Mouse (Mus musculus) adrenal gland, postnatal 4 days (tissue): ENCODE measurements around the gene Olfr885. TPM values are rescaled to one million over a fixed set of nuclear protein-coding genes. Genes with fewer than 3 reads are reported as not detected.

Experiments used
- DNase-seq, 2 experiments: peaks; one replicate each; pipeline ENCODE4 v3.0.0; 2021 to 2022; ENCODE audit warnings: low spot score in 2 of 2, mixed read lengths in 2 of 2
- long read RNA-seq, 2 experiments: library from polyadenylated mRNA; stranded (forward); transcript quantifications; one replicate each; pipeline ENCODE4 v2.0.0; 2021
- total RNA-seq, 2 experiments: library from RNA; stranded (reverse); gene quantifications; 2 replicates each; pipeline ENCODE4 v1.2.3; 2021

The Olfr885 gene
- not detected for total RNA-seq
- long read RNA-seq, experiment 1 = 0 reads
- long read RNA-seq, experiment 2 = 0 reads

DNA sequence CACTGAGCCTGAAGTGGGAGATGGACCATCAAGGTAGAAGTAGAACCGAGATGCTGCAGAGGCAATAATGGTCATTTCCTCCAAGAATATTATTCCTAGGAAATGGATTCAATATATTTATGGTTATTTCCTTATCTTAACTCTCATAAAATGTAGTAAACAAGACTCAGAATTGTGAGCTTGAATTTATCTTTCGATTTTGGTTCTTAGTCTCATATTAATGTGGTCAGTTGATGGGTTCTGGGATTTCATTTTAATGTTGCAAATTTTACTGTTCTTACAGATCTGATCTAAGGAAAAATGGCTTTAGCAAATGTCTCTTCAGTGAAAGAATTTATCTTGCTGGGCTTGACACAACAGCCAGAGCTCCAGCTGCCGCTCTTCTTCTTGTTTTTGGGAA is at the start of gene Olfr885:
Olfr885 (plus strand) TSS at position 301 of the 400 bp plus-strand sequence.
- DNase-seq = no peak

DNA sequence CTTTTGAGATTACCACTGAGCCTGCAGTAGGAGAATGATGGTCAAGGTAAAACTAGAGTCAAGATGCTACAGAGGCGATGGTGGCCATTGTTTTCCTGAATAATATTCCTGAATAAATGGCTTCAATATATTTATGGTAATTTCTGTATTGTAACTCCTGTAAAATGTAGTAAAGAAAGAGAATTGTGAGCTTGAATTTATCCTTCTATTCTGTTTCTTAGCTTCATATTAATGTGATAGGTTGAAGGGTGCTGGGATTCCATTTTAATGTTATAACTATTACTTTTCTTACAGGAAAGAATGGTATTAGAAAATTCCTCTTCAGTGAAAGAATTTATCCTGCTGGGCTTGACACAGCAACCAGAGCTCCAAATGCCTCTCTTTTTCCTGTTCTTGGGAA is 35.6 kb upstream of the Olfr885 start, which contains the start of gene Olfr883:
Olfr883 (plus strand) TSS at position 301 of the 400 bp plus-strand sequence.
- no peak for DNase-seq

DNA sequence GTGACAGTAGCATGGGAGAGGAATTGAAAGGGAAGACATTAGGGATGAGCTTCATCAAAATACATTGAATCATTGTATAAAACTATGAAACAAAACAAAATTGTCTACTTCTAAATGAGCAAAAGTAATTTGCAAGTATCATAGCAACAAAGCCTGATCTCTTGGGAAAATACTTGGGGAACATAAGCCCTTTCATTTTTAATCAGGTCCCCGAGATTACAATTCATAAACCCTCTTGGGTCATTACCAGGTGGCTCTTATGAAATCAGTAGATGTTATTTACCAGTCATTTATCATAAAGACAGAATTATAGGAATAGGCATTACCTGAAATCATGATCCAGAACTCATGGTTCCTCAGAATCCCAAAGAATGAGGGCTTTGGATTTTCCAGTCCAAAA is 14.9 kb upstream of the Olfr885 start, which contains the start of gene Olfr884:
Olfr884 (plus strand) TSS at position 301 of the 400 bp plus-strand sequence.
- no peak for DNase-seq

DNA sequence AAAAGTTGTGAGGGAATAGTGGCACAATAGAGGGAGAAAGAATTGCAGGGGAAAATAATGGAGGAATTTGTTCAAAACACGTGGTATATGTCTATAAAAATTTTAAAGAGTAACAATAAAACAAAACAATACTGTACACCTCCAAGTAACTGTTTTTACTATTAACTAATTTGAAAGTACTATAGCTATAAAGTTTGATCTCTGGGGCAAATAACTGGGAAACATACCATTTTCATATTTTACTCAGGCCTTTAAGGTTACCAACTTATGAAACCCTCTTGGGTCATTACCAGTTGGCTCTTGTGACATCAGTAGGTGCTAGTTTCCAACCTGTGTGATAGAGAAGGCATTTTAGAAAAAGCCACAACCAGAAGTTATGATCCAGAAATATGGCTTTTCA is 22.6 kb downstream of the Olfr885 start, which contains the start of gene Olfr887:
Olfr887 (plus strand) TSS at position 301 of the 400 bp plus-strand sequence.
- no peak for DNase-seq

DNA sequence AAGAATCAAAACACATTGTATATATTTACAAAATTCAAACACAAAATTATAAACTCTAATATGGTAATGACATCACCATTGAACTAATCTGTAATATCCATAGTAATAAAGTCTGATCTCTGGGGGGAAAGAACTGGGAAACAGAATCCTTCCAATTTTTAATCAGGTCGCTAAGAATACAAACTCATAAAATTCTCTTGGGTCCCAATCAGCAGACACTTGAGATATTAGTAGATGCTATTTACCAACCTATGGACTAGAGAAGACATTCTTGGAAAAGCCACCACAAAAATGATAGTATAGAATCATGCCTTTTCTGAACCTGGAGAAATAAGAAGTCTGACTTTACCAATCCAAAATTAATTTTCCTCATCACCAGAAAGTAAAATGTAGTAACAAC is 46.7 kb downstream of the Olfr885 start, which contains the start of gene Olfr888:
Olfr888 (plus strand) TSS at position 301 of the 400 bp plus-strand sequence.
- DNase-seq = no peak

Other genes with a start within 250 kb of the Olfr885 start
- gene Olfr877, start 207.1 kb upstream of the Olfr885 start, total RNA-seq = not detected
- gene Olfr145, start 164.6 kb upstream of the Olfr885 start, total RNA-seq = not detected
- gene Olfr878, start 143.5 kb upstream of the Olfr885 start, total RNA-seq = not detected
- not detected for gene Olfr881, start 69.5 kb upstream of the Olfr885 start, total RNA-seq
- not detected for gene Olfr883, start 35.5 kb upstream of the Olfr885 start, total RNA-seq
- gene Olfr884, start 14.8 kb upstream of the Olfr885 start, total RNA-seq = not detected
- not detected for gene Olfr887, start 22.8 kb downstream of the Olfr885 start, total RNA-seq
- gene Olfr888, start 46.8 kb downstream of the Olfr885 start, total RNA-seq = not detected
- under 1 TPM in 1 of 2 experiments, not detected in 1; 0.17 TPM for gene Olfr889, start 53.9 kb downstream of the Olfr885 start, total RNA-seq
- gene Olfr890, start 81.2 kb downstream of the Olfr885 start, total RNA-seq = not detected
- not detected for gene Olfr891, start 119.5 kb downstream of the Olfr885 start, total RNA-seq
- not detected for gene Olfr893, start 147.0 kb downstream of the Olfr885 start, total RNA-seq
- not detected for gene Olfr894, start 156.7 kb downstream of the Olfr885 start, total RNA-seq
- not detected for gene Olfr143, start 191.5 kb downstream of the Olfr885 start, total RNA-seq
- not detected for gene Olfr895, start 206.5 kb downstream of the Olfr885 start, total RNA-seq
- gene Olfr896-ps1, start 229.8 kb downstream of the Olfr885 start, total RNA-seq = not detected